In the genomic region with DNA sequence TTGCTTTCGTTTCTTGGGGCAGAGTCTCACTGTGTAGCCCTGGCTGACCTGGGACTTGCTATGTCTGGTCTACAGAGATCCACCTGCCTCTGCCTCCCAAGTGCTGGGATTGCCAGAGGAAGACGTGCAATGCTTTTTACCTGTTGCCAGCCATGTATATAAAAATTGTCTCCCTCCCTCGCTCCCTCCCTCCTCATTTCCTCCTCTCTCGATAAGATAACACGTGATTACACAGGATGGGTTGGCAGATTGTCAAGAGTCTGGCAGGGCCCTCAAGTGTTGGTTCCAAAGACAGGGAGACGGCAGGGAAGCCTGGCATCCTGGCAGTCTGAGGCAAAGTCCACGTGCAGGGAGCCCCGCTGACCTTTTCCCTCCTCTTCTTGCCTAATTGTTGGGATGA, we compare ENCODE assay signal across 11 mouse cellular contexts. TPM values are rescaled to one million over a fixed set of nuclear protein-coding genes. Genes with fewer than 3 reads are reported as not detected.
DNase-seq lines count a peak whose midpoint lies in the region; ATAC-seq and TF ChIP-seq lines count a peak whose summit lies in the region.
"Had no signal": no experiment of that assay in that cellular context is flagged by ENCODE, and none has a peak within 500 bp of the region (broad histone marks: within the 10 kb centered on the region; RNA-seq: fewer than 3 reads in every experiment).

No protein-coding gene starts in this region.

- no peak for TF ChIP-seq RAD21 in CH12.LX (IDR thresholded peaks at IDR 0.05; ENCODE audit: low read depth, low read length)

- no peak for TF ChIP-seq POLR2A in CH12.LX (IDR thresholded peaks at IDR 0.05; ENCODE audit: low read depth, low read length)

- peaks cover 66% of the 10 kb centered on the region for H3K4me1 ChIP-seq in heart, embryonic 16.5 days (ENCODE audit: control insufficient read depth, insufficient read depth, low read length)
- peaks cover 0 to 7% of the 10 kb centered on the region in 2 experiments; a peak in 1 of 4 replicates for H3K4me1 ChIP-seq in CH12.LX (ENCODE audit: control insufficient read depth in 1 of 2, insufficient read depth in 2 of 2)

- no peak for TF ChIP-seq EP300 in CH12.LX (IDR thresholded peaks at IDR 0.05; ENCODE audit: low read length)

- peak overlapping the region; percentile 46; the same call in 1 of the 2 replicates for H3K27ac ChIP-seq in heart, embryonic 16.5 days (ENCODE audit: low read length)
- H3K27ac ChIP-seq in CH12.LX (ENCODE audit: insufficient read depth, low read depth): no peak overlapping the region
- H3K27ac ChIP-seq in layer of hippocampus, adult 2 months: no peak overlapping the region
- H3K27ac ChIP-seq: limb, embryonic 12.5 days had no signal

- no peak overlapping the region for H3K4me3 ChIP-seq in heart, embryonic 16.5 days (ENCODE audit: low read length)
- no peak overlapping the region for H3K4me3 ChIP-seq in CH12.LX (replicated peaks in 1 of 3; ENCODE audit: low read depth in 2 of 3, low read length in 2 of 3, poor library complexity in 1 of 3)
- H3K4me3 ChIP-seq in layer of hippocampus, adult 2 months: no peak overlapping the region
- H3K4me3 ChIP-seq: forebrain, embryonic 10.5 days; limb, embryonic 12.5 days had no signal

- no peak for DNase-seq in heart, postnatal 36 days
- DNase-seq in CH12.LX (ENCODE audit: extremely low read depth): no peak
- DNase-seq in NIH3T3 (ENCODE audit: low read depth): peak; percentile 23
- peak; percentile 57 for DNase-seq in large intestine, adult 2 months (ENCODE audit: low read depth, low spot score)
- no peak for DNase-seq in layer of hippocampus, adult 2 months (ENCODE audit: low spot score in 2 of 2)
- DNase-seq in frontal cortex, postnatal 10 days (ENCODE audit: low spot score in 2 of 2): no peak
- DNase-seq: cerebellum, adult 8-10 months; right cerebral cortex, postnatal 25 days had no signal

- no peak for TF ChIP-seq CTCF in CH12.LX (conservative IDR thresholded peaks at IDR 0.05 in 1 of 2, IDR thresholded peaks at IDR 0.05 in 1 of 2; ENCODE audit: low read depth in 2 of 2, low read length in 2 of 2)
- TF ChIP-seq CTCF in layer of hippocampus, adult 2 months (conservative IDR thresholded peaks at IDR 0.05): no peak

- in situ Hi-C loops in CH12.LX (cut with MboI; ENCODE audit: low pct_ligation_motif_present, low pct_unique_long_range_greater_than_20kb, low sequenced_read_pairs): no loop called here

- intact Hi-C loops in heart, postnatal 36 days (cut with DNase I): no loop called here

- no peak overlapping the region for H3K9ac ChIP-seq in heart, embryonic 16.5 days (ENCODE audit: low read length)
- H3K9ac ChIP-seq in CH12.LX (ENCODE audit: insufficient read depth, low read depth): no peak overlapping the region
- H3K9ac ChIP-seq: limb, embryonic 12.5 days had no signal

- dilution Hi-C loops in CH12.LX (cut with MboI; ENCODE audit: extremely low pct_ligation_motif_present, extremely low pct_unique_long_range_greater_than_20kb, low sequenced_read_pairs): no loop called here

- 22% methylated on average over 8 of the region's 8 CpGs for WGBS in heart, embryonic 16.5 days
- 19% methylated on average over 8 of the region's 8 CpGs for WGBS in large intestine, adult 2 months

- no peaks in the 10 kb centered on the region for H3K79me2 ChIP-seq in CH12.LX (replicated peaks; ENCODE audit: control insufficient read depth, extremely low read depth, insufficient read depth, poor library complexity, severe bottlenecking)

- no peaks in the 10 kb centered on the region for H3K36me3 ChIP-seq in heart, embryonic 16.5 days (ENCODE audit: control insufficient read depth, insufficient read depth)
- H3K36me3 ChIP-seq in CH12.LX (replicated peaks in 1 of 2; ENCODE audit: control insufficient read depth in 1 of 2, insufficient read depth in 1 of 2, low read length in 1 of 2): no peaks in the 10 kb centered on the region

- H3K9me3 ChIP-seq in heart, embryonic 16.5 days (replicated peaks; ENCODE audit: control insufficient read depth, low read length): no peaks in the 10 kb centered on the region
- H3K9me3 ChIP-seq in CH12.LX (replicated peaks; ENCODE audit: low read length): no peaks in the 10 kb centered on the region
- H3K9me3 ChIP-seq: forebrain, embryonic 10.5 days; limb, embryonic 12.5 days had no signal

- no peaks in the 10 kb centered on the region for H3K27me3 ChIP-seq in heart, embryonic 16.5 days (ENCODE audit: control insufficient read depth, insufficient read depth, low read length)
- H3K27me3 ChIP-seq in CH12.LX (replicated peaks): no peaks in the 10 kb centered on the region
- H3K27me3 ChIP-seq: limb, embryonic 12.5 days had no signal

- ATAC-seq in heart, embryonic 16.5 days (replicated peaks; ENCODE audit: extremely low read depth, insufficient read depth, low FRiP score): 0 out of 2 replicates have a peak, but pooled peaks have one; percentile 12

- no peak overlapping the region for H3K4me2 ChIP-seq in heart, embryonic 16.5 days (ENCODE audit: low read depth, low read length)
- peak overlapping the region; percentile 2; the same call in 1 of the 2 replicates for H3K4me2 ChIP-seq in CH12.LX (ENCODE audit: insufficient read depth, low read depth, poor library complexity, severe bottlenecking)
- H3K4me2 ChIP-seq: limb, embryonic 12.5 days had no signal

TF ChIP-seq in CH12.LX, 34 proteins besides CTCF, POLR2A, EP300 and RAD21:
- TF ChIP-seq KAT2A (IDR thresholded peaks at IDR 0.05; ENCODE audit: insufficient replicate concordance, low read length): no peak
- TF ChIP-seq SIN3A (IDR thresholded peaks at IDR 0.05; ENCODE audit: low read length): no peak
- TF ChIP-seq NELFE (IDR thresholded peaks at IDR 0.05; ENCODE audit: low read depth, low read length): no peak
- no peak for TF ChIP-seq ETS1 (conservative IDR thresholded peaks at IDR 0.05; ENCODE audit: low read depth, low read length)
- TF ChIP-seq JUND (conservative IDR thresholded peaks at IDR 0.05; ENCODE audit: low read depth, low read length): no peak
- TF ChIP-seq ELF1 (IDR thresholded peaks at IDR 0.05; ENCODE audit: low read depth, low read length): no peak
- TF ChIP-seq ZNF384 (IDR thresholded peaks at IDR 0.05; ENCODE audit: low read depth, low read length): no peak
- no peak for TF ChIP-seq JUN (IDR thresholded peaks at IDR 0.05; ENCODE audit: insufficient read depth, low read depth, low read length)
- no peak for TF ChIP-seq PAX5 (IDR thresholded peaks at IDR 0.05; ENCODE audit: low read length)
- no peak for TF ChIP-seq GABPA (IDR thresholded peaks at IDR 0.05; ENCODE audit: insufficient replicate concordance, low read depth, low read length)

RNA-seq across cellular contexts. Expression of a gene that starts 32.2 kb away (rescaled TPM):
- 12.8 and 13.7 TPM in 2 replicates for polyA plus RNA-seq in heart, embryonic 16.5 days (2015; fragmentation: Nextera tagmentation; extraction: Ambion mirVana)
- 10 to 100 TPM; 11.4 to 16.3 TPM for total RNA-seq in heart, postnatal 36 days (2021)
- total RNA-seq in CH12.LX (2012; rRNA removed): not detected in 2 replicates
- not detected in 2 replicates for total RNA-seq in CH12.LX (2014; rRNA removed)
- 0.35 TPM in 1 of 2 replicates, not detected in the other for polyA plus RNA-seq in CH12.LX (2012; ENCODE audit: insufficient read length, low read depth)
- 14.6 and 21.9 TPM in 2 replicates for polyA plus RNA-seq in large intestine, adult 2 months (2012; rRNA removed)
- total RNA-seq in layer of hippocampus, adult 2 months (2021): 1 to 10 TPM; 2.1 to 2.3 TPM

Comparison
In these comparisons a context has a peak if more than half of its experiments do, and no peak if none do; other contexts are left out.
1. DNase-seq: peak in NIH3T3 (single experiment) and large intestine, adult 2 months (single experiment); none in heart, postnatal 36 days (0 of 2), CH12.LX (single experiment), layer of hippocampus, adult 2 months (0 of 2) and frontal cortex, postnatal 10 days (0 of 2).